Mouse (Mus musculus): ENCODE data around the gene Vwa1.
A peak's percentile ranks its signal among the peaks of the same experiment; 100 is the strongest.
"Not testable (repeated sequence)": the region's sequence is repeated elsewhere in the genome, so short reads cannot be mapped to it uniquely, and the experiment has no call there.

Gene Vwa1

DNA sequence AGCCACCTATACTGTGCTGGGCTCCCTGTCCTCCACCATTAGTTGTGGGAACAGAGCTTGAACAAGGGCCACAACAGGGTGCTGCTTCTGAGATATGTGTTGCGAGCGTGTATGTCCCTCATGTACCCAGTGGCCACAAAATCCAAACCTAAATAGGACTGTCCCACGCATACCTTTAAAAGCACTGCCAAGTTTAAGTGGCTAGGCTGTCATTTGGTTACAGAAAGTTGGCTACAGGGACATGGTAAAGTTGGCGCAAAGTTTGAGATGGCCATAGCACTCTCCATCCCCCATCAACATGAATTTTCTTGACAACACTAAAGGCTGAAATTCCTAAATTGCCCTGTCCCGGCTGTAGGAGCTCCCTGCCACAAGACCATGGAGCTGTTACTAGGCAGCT lies 29.4 kb downstream of the Vwa1 start:
- DNase-seq (ENCODE audit: low spot score) = no peak

DNA sequence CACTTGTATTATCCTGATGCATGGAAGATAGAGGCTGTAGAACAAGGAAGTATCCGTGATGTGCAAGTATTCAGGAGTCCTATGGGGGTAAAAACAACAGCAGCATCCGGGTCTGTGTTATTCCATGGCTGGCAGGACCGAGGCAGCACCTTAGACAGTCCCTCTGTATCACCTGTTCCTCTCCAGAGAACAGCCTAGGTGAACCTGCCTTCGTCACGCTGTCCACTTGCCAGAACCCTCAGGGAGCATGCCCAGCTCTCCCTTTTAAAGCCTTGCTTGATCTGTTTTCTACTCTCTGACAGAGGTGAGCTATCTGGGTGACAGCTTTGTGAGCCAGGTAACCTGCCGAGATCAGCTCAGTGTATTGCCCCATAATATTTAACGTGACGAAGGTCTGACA lies 30.0 kb downstream of the Vwa1 start:
- no peak for DNase-seq (ENCODE audit: low spot score)

- no peak for DNase-seq (ENCODE audit: low spot score)
Measured at GRCm38 (mm10) chr4:155742684-155743083, 31.8 kb downstream of the Vwa1 start.

DNA sequence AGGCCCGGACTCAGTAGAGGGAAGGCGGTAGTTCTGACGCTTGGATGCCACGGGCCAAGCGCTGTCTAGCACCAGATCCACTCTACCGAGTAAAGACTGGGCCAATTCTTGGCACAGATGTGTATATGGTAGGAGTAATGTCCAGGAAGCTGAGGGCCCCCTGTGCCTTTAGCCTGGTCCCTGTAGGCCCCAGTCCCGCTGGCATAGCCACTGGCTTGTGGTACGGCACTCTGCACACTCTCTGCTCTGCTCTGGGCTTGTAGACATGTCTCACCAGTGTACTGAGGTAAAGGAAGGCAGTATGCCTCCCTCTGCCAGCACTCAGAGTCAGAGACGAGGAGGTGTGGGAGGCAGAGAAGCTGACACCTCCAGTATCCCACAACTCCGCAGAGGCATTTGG lies 33.8 kb downstream of the Vwa1 start:
- DNase-seq (ENCODE audit: low spot score) = not testable (repeated sequence)

GRCm38 (mm10) chr4:155739741-155740636 lies 34.5 kb downstream of the Vwa1 start:
- DNase-seq (ENCODE audit: low spot score) = no peak

DNA sequence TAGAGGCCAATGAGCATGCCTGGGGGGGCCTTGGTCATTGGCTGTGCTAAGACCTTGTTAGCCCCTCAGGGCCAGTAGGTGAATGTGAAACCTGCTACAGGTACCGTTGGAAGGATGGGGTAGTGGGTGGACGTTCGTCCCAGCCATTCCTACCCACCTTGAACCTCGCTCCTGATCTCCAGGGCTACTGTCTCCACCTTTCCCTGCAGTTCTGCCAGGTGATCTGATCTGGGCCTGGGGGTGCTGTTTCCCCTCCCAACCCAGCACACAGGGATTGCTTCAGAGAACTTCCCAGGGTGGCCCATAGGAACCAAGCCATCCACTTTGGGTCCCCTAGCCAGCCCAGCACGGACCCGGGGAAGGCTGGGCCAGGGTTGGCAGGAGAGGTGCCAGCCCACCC lies 35.3 kb downstream of the Vwa1 start:
- DNase-seq (ENCODE audit: low spot score) = no peak

- DNase-seq (ENCODE audit: low spot score) = no peak
Measured at GRCm38 (mm10) chr4:155738262-155738661, 36.2 kb downstream of the Vwa1 start.

DNA sequence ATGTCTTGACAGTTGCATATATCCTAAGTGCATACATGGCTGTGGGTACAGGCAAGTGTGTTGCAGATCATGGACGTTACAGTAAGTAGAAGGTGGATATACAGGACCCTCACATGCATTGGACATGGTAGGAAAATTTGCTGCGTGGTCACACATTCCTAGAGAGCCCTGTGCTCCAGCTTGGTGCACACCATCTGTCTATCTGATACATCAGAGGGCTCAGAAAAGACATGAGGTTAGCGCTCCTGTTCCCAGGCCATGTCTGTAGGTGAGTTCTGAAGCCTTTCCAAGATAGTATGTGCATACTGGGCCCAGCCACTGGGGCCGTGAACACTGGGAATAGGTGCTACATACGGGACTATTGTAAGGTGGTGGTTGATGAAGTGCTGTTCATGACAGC lies 38.1 kb downstream of the Vwa1 start:
- no peak for DNase-seq (ENCODE audit: low spot score)

GRCm38 (mm10) chr4:155735788-155736187 lies 38.7 kb downstream of the Vwa1 start:
- no peak for DNase-seq (ENCODE audit: low spot score)

DNA sequence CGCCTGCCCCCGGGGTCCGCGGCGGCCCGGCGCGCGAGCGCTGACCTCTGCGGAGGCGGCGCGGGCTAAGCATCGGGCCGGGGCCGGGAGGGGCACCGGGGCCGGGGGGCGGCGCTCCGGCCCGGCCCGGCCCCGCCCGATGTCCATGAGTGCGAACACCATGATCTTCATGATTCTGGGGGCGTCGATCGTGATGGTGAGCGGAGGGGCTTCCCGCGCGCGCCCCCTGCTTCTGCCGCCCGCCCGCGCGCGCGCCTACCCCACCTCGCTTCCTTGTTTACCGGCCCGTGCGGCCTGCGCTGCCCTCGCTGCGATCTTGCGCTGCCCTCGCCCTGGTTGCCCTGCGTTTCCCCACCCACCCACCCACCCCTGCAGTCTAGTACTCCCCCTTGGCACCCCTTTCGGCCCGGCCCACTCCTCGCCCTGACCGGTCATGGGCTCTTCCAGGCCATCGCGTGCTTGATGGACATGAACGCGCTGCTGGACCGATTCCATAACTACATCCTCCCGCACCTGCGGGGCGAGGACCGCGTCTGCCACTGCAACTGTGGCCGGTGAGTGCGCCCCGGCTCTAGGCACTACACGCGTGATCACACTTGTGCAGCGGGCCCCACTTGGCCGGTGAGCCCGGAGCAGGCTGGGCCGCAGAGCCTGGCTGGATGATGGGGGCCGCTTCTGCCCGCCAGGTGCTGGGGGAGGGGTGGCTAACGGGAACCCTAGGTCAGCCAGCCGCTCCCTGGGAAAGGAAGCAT lies 39.4 kb downstream of the Vwa1 start:
- no peak for DNase-seq (ENCODE audit: low spot score)

DNA sequence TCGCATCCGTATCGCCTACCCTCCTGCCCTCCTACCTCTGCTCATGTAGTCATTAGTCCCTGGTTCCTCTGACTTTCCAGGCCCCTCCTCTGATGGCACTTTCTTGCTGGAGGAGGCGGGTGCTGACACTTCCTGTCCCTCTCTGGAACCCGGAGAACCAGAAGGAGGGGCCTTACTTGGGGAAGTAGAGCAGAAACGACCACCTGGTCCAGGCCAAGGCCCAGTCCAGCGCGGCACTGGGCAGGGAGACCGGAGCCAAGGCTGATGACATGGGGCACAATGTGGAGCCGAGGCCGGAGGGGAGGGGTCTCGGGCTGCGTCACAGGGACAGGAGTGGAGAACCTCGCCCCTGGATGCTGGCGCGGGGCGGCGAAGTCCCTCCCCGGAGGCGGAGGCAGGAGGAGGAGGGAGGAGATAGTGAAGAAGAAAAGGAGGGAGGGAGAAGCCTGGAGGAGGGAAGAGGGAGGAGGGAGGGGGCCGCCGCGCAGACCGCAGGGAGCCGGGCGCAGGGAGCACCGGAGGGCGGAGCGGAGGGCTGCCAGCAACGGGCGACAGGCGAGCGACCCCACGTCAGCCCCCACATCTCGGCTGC lies 40.1 kb downstream of the Vwa1 start, which contains the start of gene Tmem240:
Gene Tmem240 (plus strand): TSS at position 451 of the 592 bp plus-strand sequence.
- peak; percentile 94 for DNase-seq (ENCODE audit: low spot score)

DNA sequence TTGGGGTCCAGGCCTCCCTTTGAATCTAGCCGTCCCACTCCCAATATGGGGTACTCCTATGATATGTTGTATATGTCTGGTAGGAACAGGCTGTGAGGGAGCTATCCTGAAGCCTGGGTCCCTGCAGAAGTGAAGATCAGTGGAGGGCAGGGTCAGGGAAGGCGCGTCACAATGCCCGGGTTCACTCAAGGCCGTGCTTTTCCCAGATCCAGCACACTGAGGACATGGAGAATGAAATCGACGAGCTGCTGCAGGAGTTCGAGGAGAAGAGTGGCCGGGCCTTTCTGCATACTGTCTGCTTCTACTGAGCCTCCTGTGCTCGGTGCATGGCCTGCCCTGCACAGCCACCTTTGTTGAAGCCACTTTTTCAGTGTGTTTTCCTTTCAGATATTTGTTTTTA lies 41.2 kb downstream of the Vwa1 start:
- DNase-seq (ENCODE audit: low spot score) = no peak

DNA sequence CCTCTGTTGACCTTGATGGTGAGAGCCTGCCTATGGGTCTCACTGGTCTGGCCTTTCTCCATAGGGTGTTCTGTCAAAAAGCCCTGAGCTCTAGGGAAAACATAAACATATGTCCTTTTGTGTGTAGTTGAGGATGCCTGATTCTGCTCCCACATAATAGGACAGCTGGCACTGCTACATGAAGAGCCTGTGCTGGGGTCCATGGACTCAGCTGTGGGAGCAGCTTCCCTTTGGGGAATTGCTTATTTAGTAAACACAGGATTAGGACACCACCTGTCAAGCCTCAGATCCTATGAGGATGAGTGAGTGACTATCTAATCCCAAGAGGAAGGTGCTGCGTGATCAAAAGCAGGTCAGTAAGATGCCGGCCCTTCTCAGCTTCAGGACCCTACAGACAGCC lies 46.5 kb downstream of the Vwa1 start:
- no peak for DNase-seq (ENCODE audit: low spot score)

- DNase-seq (ENCODE audit: low spot score) = no peak
Measured at GRCm38 (mm10) chr4:155721668-155722083, 52.8 kb downstream of the Vwa1 start.

Data from yolk sac, embryonic 10.5 days (tissue).